Mouse (Mus musculus) lung, postnatal 0 days (tissue): ENCODE data around the gene Hc. TPM values are rescaled to one million over a fixed set of nuclear protein-coding genes. Genes with fewer than 3 reads are reported as not detected.

Experiments used
- ATAC-seq: fragments of 200-750 bp; cut with Nextera tagmentation; 2 replicates; pipeline ENCODE4 v1.8.0; 2017; ENCODE audit warnings: moderate library complexity
- DNase-seq: peaks from one replicate; pipeline ENCODE4 v3.0.0-alpha.2; 2016; ENCODE audit warnings: low spot score
- H3K27ac ChIP-seq: fragments of 300-500 bp; sonication (generic); 2 replicates; pipeline ENCODE4 v1.5.1; 2014; ENCODE audit warnings: antibody characterized with exemption, mild to moderate bottlenecking, low read length, mixed read lengths
- H3K27me3 ChIP-seq: fragments of 300-500 bp; sonication (generic); replicated peaks from 2 replicates; pipeline ENCODE4 v1.6.1; 2014; ENCODE audit warnings: low read length, mixed read lengths; ENCODE audit not compliant: insufficient read depth
- H3K36me3 ChIP-seq: fragments of 300-500 bp; sonication (generic); 2 replicates; pipeline ENCODE4 v1.6.1; 2014; ENCODE audit warnings: low read length, mixed read lengths; ENCODE audit not compliant: insufficient read depth
- H3K4me1 ChIP-seq: fragments of 300-500 bp; sonication (generic); 2 replicates; pipeline ENCODE4 v1.6.1; 2014; ENCODE audit warnings: antibody characterized with exemption, low read depth, low read length, mixed read lengths; ENCODE audit not compliant: insufficient read depth
- H3K4me2 ChIP-seq: fragments of 300-500 bp; sonication (generic); replicated peaks from 2 replicates; pipeline ENCODE4 v1.6.1; 2014; ENCODE audit warnings: low read depth, mild to moderate bottlenecking, low read length, moderate library complexity, mixed read lengths
- H3K4me3 ChIP-seq: fragments of 300-500 bp; sonication (generic); 2 replicates; pipeline ENCODE4 v1.5.1; 2014; ENCODE audit warnings: low read depth, low read length
- H3K9ac ChIP-seq: fragments of 300-500 bp; sonication (generic); replicated peaks from 2 replicates; pipeline ENCODE4 v1.6.1; 2014; ENCODE audit warnings: low read depth, mild to moderate bottlenecking
- H3K9me3 ChIP-seq: fragments of 300-500 bp; sonication (generic); 2 replicates; pipeline ENCODE4 v1.6.1; 2016; ENCODE audit warnings: low read length, mixed read lengths
- CTCF ChIP-seq: IDR thresholded peaks from 2 replicates; pipeline ENCODE4 v1.5.1; 2016; ENCODE audit warnings: antibody characterized with exemption, mild to moderate bottlenecking
- EP300 ChIP-seq: IDR thresholded peaks from 2 replicates; pipeline ENCODE4 v1.6.1; 2016; ENCODE audit warnings: antibody characterized with exemption, mild to moderate bottlenecking, control low read depth
- WGBS: fragments of 180-500 bp; shearing (Covaris S2); extraction: QIAGEN DNeasy Blood & Tissue Kit; methylation state at CpG from one replicate; pipeline ENCODE4 v1.1.7; 2014; 5-methylcytosine and 5-hydroxymethylcytosine counted together
- polyA plus RNA-seq: library from polyadenylated mRNA; unstranded; fragments of >200 nt; fragmentation: Nextera tagmentation; extraction: Ambion mirVana; gene quantifications from 2 replicates; pipeline ENCODE4 v1.2.1, GENCODE M21; 2015

Hc gene
- polyA plus RNA-seq, 1 experiment from 2014 or later, result 149 TPM

GRCm38 (mm10) chr2:35074328-35074727 lies 13.1 kb upstream of the Hc start:
- 78% methylated on average over 3 of the region's 3 CpGs for WGBS

GRCm38 (mm10) chr2:35072547-35072946 lies 11.3 kb upstream of the Hc start:
- Histone ChIP-seq H3K27me3 (no peaks in the 10 kb centered on the region), H3K36me3 (no peaks in the 10 kb centered on the region), H3K4me2 (no peak overlapping the region), H3K9me3 (no peaks in the 10 kb centered on the region), H3K27ac (peak overlapping the region; percentile 27), H3K4me1 (no peaks in the 10 kb centered on the region), H3K4me3 (no peak overlapping the region), H3K9ac (no peak overlapping the region)
- 38% methylated on average over 2 of the region's 2 CpGs for WGBS
- peak; percentile 90 for DNase-seq
- TF ChIP-seq EP300, result peak; percentile 96
- TF ChIP-seq CTCF, result no peak
- peak; percentile 91 for ATAC-seq

More at GRCm38 (mm10) chr2:35074328-35074727, 13.1 kb upstream of the Hc start:
- no peak overlapping the region for H3K4me3 ChIP-seq
- no peaks in the 10 kb centered on the region for H3K27me3 ChIP-seq
- no peak overlapping the region for H3K9ac ChIP-seq
- ATAC-seq, result no peak
- H3K4me1 ChIP-seq, result no peaks in the 10 kb centered on the region
- no peak overlapping the region for H3K4me2 ChIP-seq
- no peak for DNase-seq
- no peaks in the 10 kb centered on the region for H3K9me3 ChIP-seq
- H3K27ac ChIP-seq, result no peak overlapping the region
- TF ChIP-seq EP300 (no peak), CTCF (no peak)
- H3K36me3 ChIP-seq, result no peaks in the 10 kb centered on the region

- DNase-seq (no peak), ATAC-seq (no peak)
- Histone ChIP-seq H3K36me3 (no peaks in the 10 kb centered on the region), H3K9ac (no peak overlapping the region), H3K27ac (peak overlapping the region; percentile 20; the same call in 1 of the 2 replicates), H3K4me3 (no peak overlapping the region), H3K9me3 (no peaks in the 10 kb centered on the region), H3K4me1 (no peaks in the 10 kb centered on the region), H3K27me3 (no peaks in the 10 kb centered on the region), H3K4me2 (no peak overlapping the region)
- no peak for TF ChIP-seq EP300
- no peak for TF ChIP-seq CTCF
- WGBS, result 74% methylated on average over 4 of the region's 4 CpGs
Measured at GRCm38 (mm10) chr2:35070275-35070674, 9.0 kb upstream of the Hc start.

GRCm38 (mm10) chr2:35069124-35069523 lies 7.9 kb upstream of the Hc start:
- no peak overlapping the region for H3K4me3 ChIP-seq
- H3K4me2 ChIP-seq, result no peak overlapping the region
- no peak overlapping the region for H3K27ac ChIP-seq
- ATAC-seq, result peak; percentile 39; the same call in 1 of the 2 replicates
- H3K27me3 ChIP-seq, result no peaks in the 10 kb centered on the region
- TF ChIP-seq EP300 (peak; percentile 62), CTCF (no peak)
- peak; percentile 58 for DNase-seq
- 89% methylated on average over 1 of the region's 1 CpGs for WGBS
- no peaks in the 10 kb centered on the region for H3K4me1 ChIP-seq
- no peaks in the 10 kb centered on the region for H3K36me3 ChIP-seq
- no peak overlapping the region for H3K9ac ChIP-seq
- H3K9me3 ChIP-seq, result no peaks in the 10 kb centered on the region

- no peak overlapping the region for H3K4me2 ChIP-seq
- no peak overlapping the region for H3K4me3 ChIP-seq
- no peak overlapping the region for H3K9ac ChIP-seq
- WGBS, result 77% methylated on average over 11 of the region's 11 CpGs
- H3K27me3 ChIP-seq, result no peaks in the 10 kb centered on the region
- no peak overlapping the region for H3K27ac ChIP-seq
- TF ChIP-seq EP300, result no peak
- no peak for TF ChIP-seq CTCF
- no peaks in the 10 kb centered on the region for H3K9me3 ChIP-seq
- H3K4me1 ChIP-seq, result no peaks in the 10 kb centered on the region
- H3K36me3 ChIP-seq, result no peaks in the 10 kb centered on the region
- DNase-seq (no peak), ATAC-seq (no peak)
Measured at GRCm38 (mm10) chr2:35067117-35067516, 5.9 kb upstream of the Hc start.

GRCm38 (mm10) chr2:35066525-35067082 lies 5.4 kb upstream of the Hc start:
- no peak overlapping the region for H3K4me3 ChIP-seq
- DNase-seq, result no peak

More at GRCm38 (mm10) chr2:35066525-35067082, 5.4 kb upstream of the Hc start:
- no peaks in the 10 kb centered on the region for H3K9me3 ChIP-seq
- H3K27me3 ChIP-seq, result no peaks in the 10 kb centered on the region
- no peaks in the 10 kb centered on the region for H3K4me1 ChIP-seq
- no peak for ATAC-seq
- TF ChIP-seq CTCF (no peak), EP300 (no peak)
- no peaks in the 10 kb centered on the region for H3K36me3 ChIP-seq
- no peak overlapping the region for H3K9ac ChIP-seq
- H3K4me2 ChIP-seq, result no peak overlapping the region
- WGBS, result 85% methylated on average over 13 of the region's 13 CpGs
- H3K27ac ChIP-seq, result no peak overlapping the region
